Mouse (Mus musculus): ENCODE data around the gene Iqcc. TPM values are rescaled to one million over a fixed set of nuclear protein-coding genes. Genes with fewer than 3 reads are reported as not detected.

Iqcc gene
- polyA plus RNA-seq, 1 experiment from 2014 or later = 22.9 TPM

DNA sequence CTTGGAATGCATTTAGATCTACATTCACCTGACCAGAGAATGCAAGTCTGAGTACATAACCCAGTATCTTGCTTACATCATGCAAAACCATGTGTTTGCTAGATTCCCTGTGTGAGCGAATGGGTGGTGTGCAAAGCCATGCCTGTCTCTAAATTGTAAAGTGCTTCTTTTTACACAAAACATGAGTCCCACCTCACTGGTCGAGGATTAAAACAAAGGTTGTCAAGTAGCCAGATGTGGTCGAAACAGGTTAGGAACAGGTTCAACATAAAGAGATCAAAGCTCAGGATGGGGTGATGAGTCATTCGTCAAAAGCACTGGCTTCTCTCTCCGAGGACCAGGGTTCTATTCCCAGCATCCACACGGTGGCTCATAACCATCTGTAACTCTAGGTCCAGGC lies 53.8 kb downstream of the Iqcc start:
- no peaks in the 10 kb centered on the region for H3K4me1 ChIP-seq (ENCODE audit: control insufficient read depth, insufficient read depth, low read length)
- H3K9ac ChIP-seq (ENCODE audit: low read length) = no peak overlapping the region
- H3K4me3 ChIP-seq (ENCODE audit: low read length) = no peak overlapping the region
- H3K27ac ChIP-seq (ENCODE audit: low read length) = no peak overlapping the region
- H3K36me3 ChIP-seq (ENCODE audit: control insufficient read depth, insufficient read depth) = no peaks in the 10 kb centered on the region
- H3K9me3 ChIP-seq (replicated peaks; ENCODE audit: control insufficient read depth, low read length) = no peaks in the 10 kb centered on the region
- no peak for ATAC-seq (replicated peaks; ENCODE audit: extremely low read depth, insufficient read depth, low FRiP score)
- no peaks in the 10 kb centered on the region for H3K27me3 ChIP-seq (ENCODE audit: control insufficient read depth, insufficient read depth, low read length)
- no peak overlapping the region for H3K4me2 ChIP-seq (ENCODE audit: low read depth, low read length)
- WGBS = 77% methylated on average over 6 of the region's 6 CpGs

Other genes starting within 250 kb of the Iqcc start
- gene Zbtb8a, start 241.0 kb downstream of the Iqcc start, polyA plus RNA-seq (2015; fragmentation: Nextera tagmentation; extraction: Ambion mirVana) = 10.1 and 11.3 TPM in 2 replicates
- 6.3 and 7.2 TPM in 2 replicates for gene Zbtb8b, start 178.2 kb downstream of the Iqcc start, polyA plus RNA-seq (2015; fragmentation: Nextera tagmentation; extraction: Ambion mirVana)
- 25.0 and 26.2 TPM in 2 replicates for gene Bsdc1, start 157.5 kb downstream of the Iqcc start, polyA plus RNA-seq (2015; fragmentation: Nextera tagmentation; extraction: Ambion mirVana)
- gene Tssk3, start 128.1 kb downstream of the Iqcc start, polyA plus RNA-seq (2015; fragmentation: Nextera tagmentation; extraction: Ambion mirVana) = not detected in 2 replicates
- gene Fam229a, start 127.9 kb downstream of the Iqcc start, polyA plus RNA-seq (2015; fragmentation: Nextera tagmentation; extraction: Ambion mirVana) = not detected in 2 replicates
- gene Marcksl1, start 105.5 kb downstream of the Iqcc start, polyA plus RNA-seq (2015; fragmentation: Nextera tagmentation; extraction: Ambion mirVana) = 262 and 287 TPM in 2 replicates
- gene Hdac1, start 76.4 kb downstream of the Iqcc start, polyA plus RNA-seq (2015; fragmentation: Nextera tagmentation; extraction: Ambion mirVana) = 123 and 139 TPM in 2 replicates
- 45.9 and 121 TPM in 2 replicates for gene Lck, start 45.5 kb downstream of the Iqcc start, polyA plus RNA-seq (2015; fragmentation: Nextera tagmentation; extraction: Ambion mirVana)
- 5.1 and 5.7 TPM in 2 replicates for gene Fam167b, start 40.5 kb downstream of the Iqcc start, polyA plus RNA-seq (2015; fragmentation: Nextera tagmentation; extraction: Ambion mirVana)
- gene Eif3i, start 18.5 kb downstream of the Iqcc start, polyA plus RNA-seq (2015; fragmentation: Nextera tagmentation; extraction: Ambion mirVana) = 178 and 180 TPM in 2 replicates
- gene Tmem234, start 18.4 kb downstream of the Iqcc start, polyA plus RNA-seq (2015; fragmentation: Nextera tagmentation; extraction: Ambion mirVana) = 148 and 152 TPM in 2 replicates
- gene Dcdc2b, start 4.8 kb downstream of the Iqcc start, polyA plus RNA-seq (2015; fragmentation: Nextera tagmentation; extraction: Ambion mirVana) = 1.8 and 2.7 TPM in 2 replicates
- gene Ccdc28b, start 4.8 kb upstream of the Iqcc start, polyA plus RNA-seq (2015; fragmentation: Nextera tagmentation; extraction: Ambion mirVana) = 50.9 and 55.0 TPM in 2 replicates
- gene Txlna, start 22.0 kb upstream of the Iqcc start, polyA plus RNA-seq (2015; fragmentation: Nextera tagmentation; extraction: Ambion mirVana) = 47.0 and 48.9 TPM in 2 replicates
- 16.1 and 18.0 TPM in 2 replicates for gene Kpna6, start 53.7 kb upstream of the Iqcc start, polyA plus RNA-seq (2015; fragmentation: Nextera tagmentation; extraction: Ambion mirVana)
- gene Tmem39b, start 77.7 kb upstream of the Iqcc start, polyA plus RNA-seq (2015; fragmentation: Nextera tagmentation; extraction: Ambion mirVana) = 6.2 and 6.6 TPM in 2 replicates
- gene Khdrbs1, start 123.2 kb upstream of the Iqcc start, polyA plus RNA-seq (2015; fragmentation: Nextera tagmentation; extraction: Ambion mirVana) = 63.4 and 65.8 TPM in 2 replicates
- gene Ptp4a2, start 192.1 kb upstream of the Iqcc start, polyA plus RNA-seq (2015; fragmentation: Nextera tagmentation; extraction: Ambion mirVana) = 352 and 364 TPM in 2 replicates